Mouse (Mus musculus): ENCODE measurements around the gene Nrg4.

GRCm38 (mm10) chr9:55345332-55345731 lies 18.7 kb upstream of the Nrg4 start:
- TF ChIP-seq CTCF (conservative IDR thresholded peaks at IDR 0.05 in 1 of 2, IDR thresholded peaks at IDR 0.05 in 1 of 2; ENCODE audit: low read depth in 2 of 2, low read length in 2 of 2), result no peak
- TF ChIP-seq ZNF384 (IDR thresholded peaks at IDR 0.05; ENCODE audit: low read depth, low read length), result no peak
- no peak for TF ChIP-seq CHD1 (IDR thresholded peaks at IDR 0.05; ENCODE audit: low read depth, low read length)
- TF ChIP-seq POLR2A (IDR thresholded peaks at IDR 0.05; ENCODE audit: low read depth, low read length), result no peak
- TF ChIP-seq TBP (conservative IDR thresholded peaks at IDR 0.05; ENCODE audit: low read depth, low read length), result no peak
- TF ChIP-seq EP300 (IDR thresholded peaks at IDR 0.05; ENCODE audit: low read length), result no peak
- TF ChIP-seq KAT2A (IDR thresholded peaks at IDR 0.05; ENCODE audit: insufficient replicate concordance, low read length), result no peak
- no peak for TF ChIP-seq MAX (IDR thresholded peaks at IDR 0.05; ENCODE audit: low read length)
- no peak for TF ChIP-seq MXI1 (IDR thresholded peaks at IDR 0.05; ENCODE audit: low read depth, low read length)
